Mouse (Mus musculus) testis, adult 2 months (tissue): Measurements from ENCODE around the gene Qprt. TPM values are rescaled to one million over a fixed set of nuclear protein-coding genes. Genes with fewer than 3 reads are reported as not detected.

Experiments used
- H3K27ac ChIP-seq: fragments of 200-500 bp; 2 replicates; pipeline ENCODE4 v1.5.1; 2012; ENCODE audit warnings: low read depth, low read length; ENCODE audit not compliant: control insufficient read depth, insufficient read depth
- H3K27me3 ChIP-seq: fragments of 200-500 bp; 2 replicates; pipeline ENCODE4 v1.6.1; 2012; ENCODE audit warnings: mild to moderate bottlenecking, low read length, moderate library complexity; ENCODE audit not compliant: control insufficient read depth, insufficient read depth
- H3K36me3 ChIP-seq: fragments of 200-500 bp; 2 replicates; pipeline ENCODE4 v1.6.1; 2012; ENCODE audit warnings: mild to moderate bottlenecking, low read length; ENCODE audit not compliant: control insufficient read depth, insufficient read depth
- H3K4me1 ChIP-seq: fragments of 200-500 bp; 2 replicates; pipeline ENCODE4 v1.6.1; 2012; ENCODE audit warnings: low read length; ENCODE audit not compliant: control insufficient read depth, insufficient read depth
- H3K4me3 ChIP-seq: fragments of 200-500 bp; 2 replicates; pipeline ENCODE4 v1.5.1; 2012; ENCODE audit warnings: low read depth, mild to moderate bottlenecking, low read length, moderate library complexity, mixed read lengths; ENCODE audit not compliant: control insufficient read depth
- CTCF ChIP-seq: fragments of 200-500 bp; IDR thresholded peaks from 2 replicates; pipeline ENCODE4 v1.5.1; 2012; ENCODE audit warnings: low read depth, mild to moderate bottlenecking, inconsistent platforms, low read length, moderate library complexity; ENCODE audit not compliant: control insufficient read depth, insufficient read depth, insufficient replicate concordance
- POLR2A ChIP-seq: fragments of 200-500 bp; IDR thresholded peaks from 2 replicates; pipeline ENCODE4 v1.6.1; 2012; ENCODE audit warnings: low read depth, mild to moderate bottlenecking, inconsistent platforms, low read length, moderate library complexity; ENCODE audit not compliant: control insufficient read depth
- polyA plus RNA-seq: library from polyadenylated mRNA; depleted of rRNA; stranded (reverse); fragments of >200 nt; gene quantifications from 2 replicates; pipeline ENCODE4 v1.2.3, GENCODE M21; 2012

Qprt gene
- polyA plus RNA-seq, 1 experiment = 0.05 TPM

GRCm38 (mm10) chr7:127121061-127121910 is 740 bp downstream of the Qprt start:
- no peak for TF ChIP-seq POLR2A
- TF ChIP-seq CTCF = no peak
- H3K27me3 ChIP-seq = no peaks in the 10 kb centered on the region
- H3K27ac ChIP-seq = no peak overlapping the region
- H3K36me3 ChIP-seq = no peaks in the 10 kb centered on the region
- peaks cover 5% of the 10 kb centered on the region; the same call in 1 of the 2 replicates for H3K4me1 ChIP-seq
- no peak overlapping the region for H3K4me3 ChIP-seq

GRCm38 (mm10) chr7:127118671-127119445 is 3.2 kb downstream of the Qprt start:
- Histone ChIP-seq H3K27me3 (no peaks in the 10 kb centered on the region), H3K4me1 (peaks cover 5% of the 10 kb centered on the region; the same call in 1 of the 2 replicates), H3K27ac (no peak overlapping the region), H3K4me3 (no peak overlapping the region), H3K36me3 (no peaks in the 10 kb centered on the region)
- TF ChIP-seq CTCF = no peak
- no peak for TF ChIP-seq POLR2A

GRCm38 (mm10) chr7:127117948-127118347 is 4.1 kb downstream of the Qprt start:
- Histone ChIP-seq H3K27me3 (no peaks in the 10 kb centered on the region), H3K4me1 (peaks cover 5% of the 10 kb centered on the region; the same call in 1 of the 2 replicates), H3K27ac (no peak overlapping the region), H3K36me3 (no peaks in the 10 kb centered on the region), H3K4me3 (no peak overlapping the region)
- TF ChIP-seq POLR2A (no peak), CTCF (no peak)

- no peak overlapping the region for H3K27ac ChIP-seq
- TF ChIP-seq CTCF (no peak), POLR2A (no peak)
- H3K4me3 ChIP-seq = no peak overlapping the region
- no peaks in the 10 kb centered on the region for H3K36me3 ChIP-seq
- H3K27me3 ChIP-seq = no peaks in the 10 kb centered on the region
- peaks cover 4% of the 10 kb centered on the region for H3K4me1 ChIP-seq
Observed at GRCm38 (mm10) chr7:127116331-127116935, 5.6 kb downstream of the Qprt start.

- H3K27ac ChIP-seq = no peak overlapping the region
- H3K4me3 ChIP-seq = no peak overlapping the region
- H3K27me3 ChIP-seq = no peaks in the 10 kb centered on the region
- H3K4me1 ChIP-seq = peaks cover 2% of the 10 kb centered on the region; the same call in 1 of the 2 replicates
- H3K36me3 ChIP-seq = no peaks in the 10 kb centered on the region
- TF ChIP-seq POLR2A (no peak), CTCF (no peak)
Observed at GRCm38 (mm10) chr7:127114920-127115319, 7.1 kb downstream of the Qprt start.

GRCm38 (mm10) chr7:127113614-127114259 is 8.3 kb downstream of the Qprt start:
- TF ChIP-seq POLR2A = no peak
- no peak for TF ChIP-seq CTCF
- no peaks in the 10 kb centered on the region; the same call in 1 of the 2 replicates for H3K4me1 ChIP-seq
- H3K36me3 ChIP-seq = no peaks in the 10 kb centered on the region
- H3K27me3 ChIP-seq = no peaks in the 10 kb centered on the region
- H3K4me3 ChIP-seq = no peak overlapping the region
- no peak overlapping the region for H3K27ac ChIP-seq
